ENCODE assay signal across 18 mouse cellular contexts in genomic region chr5:113776128-113776895, GRCm38 (mm10). TPM values are rescaled to one million over a fixed set of nuclear protein-coding genes. Genes with fewer than 3 reads are reported as not detected.
DNase-seq lines count a peak whose midpoint lies in the region; ATAC-seq and TF ChIP-seq lines count a peak whose summit lies in the region.
"Had no signal": no experiment of that assay in that cellular context is flagged by ENCODE, and none has a peak within 500 bp of the region (broad histone marks: within the 10 kb centered on the region; RNA-seq: fewer than 3 reads in every experiment).

No protein-coding gene starts in this region.

- H3K27me3 ChIP-seq in limb, embryonic 10.5 days (ENCODE audit: low read depth, poor library complexity, severe bottlenecking) = no peaks in the 10 kb centered on the region
- H3K27me3 ChIP-seq in small intestine, adult 2 months (ENCODE audit: control insufficient read depth, insufficient read depth, low read length) = no peaks in the 10 kb centered on the region
- no peaks in the 10 kb centered on the region for H3K27me3 ChIP-seq in forebrain, embryonic 11.5 days (ENCODE audit: control insufficient read depth, insufficient read depth, low read length)
- H3K27me3 ChIP-seq: forebrain, embryonic 13.5 days; stomach, embryonic 15.5 days had no signal

- no peak for ATAC-seq in forebrain, embryonic 11.5 days (replicated peaks; ENCODE audit: low FRiP score)
- ATAC-seq: forebrain, embryonic 13.5 days; intestine, embryonic 16.5 days had no signal

- no peaks in the 10 kb centered on the region for H3K9me3 ChIP-seq in limb, embryonic 10.5 days (replicated peaks)
- H3K9me3 ChIP-seq in forebrain, embryonic 11.5 days (ENCODE audit: control insufficient read depth, low read length) = no peaks in the 10 kb centered on the region
- H3K9me3 ChIP-seq: forebrain, embryonic 13.5 days; heart, embryonic 10.5 days; stomach, embryonic 15.5 days had no signal

- no peak for TF ChIP-seq CTCF in small intestine, adult 2 months (IDR thresholded peaks at IDR 0.05; ENCODE audit: extremely low read depth, insufficient read length, insufficient replicate concordance, low read depth, low read length)

- TF ChIP-seq POLR2A in small intestine, adult 2 months (IDR thresholded peaks at IDR 0.05; ENCODE audit: low read depth, low read length) = no peak

- WGBS in limb, embryonic 10.5 days = 93% methylated on average over 15 of the region's 15 CpGs
- WGBS in small intestine, adult 2 months = 69% methylated on average over 15 of the region's 15 CpGs
- 93% methylated on average over 15 of the region's 15 CpGs for WGBS in forebrain, embryonic 11.5 days

- peak; percentile 56 to 65 for DNase-seq in kidney, adult 8-10 months
- no peak for DNase-seq in kidney, postnatal 4 days
- peak; percentile 51 to 68 for DNase-seq in spleen, postnatal 36 days (ENCODE audit: low spot score in 2 of 2)
- DNase-seq in spleen, postnatal 14 days (ENCODE audit: low spot score in 2 of 2) = no peak
- no peak for DNase-seq in limb, embryonic 10.5 days (ENCODE audit: low spot score)
- no peak for DNase-seq in cerebellum, postnatal 14 days
- DNase-seq in forebrain, embryonic 11.5 days (ENCODE audit: low spot score) = no peak
- DNase-seq: cerebellum, postnatal 25 days; left cerebral cortex, postnatal 4 days; lung, postnatal 10 days had no signal

- peaks cover 18% of the 10 kb centered on the region for H3K4me1 ChIP-seq in limb, embryonic 10.5 days
- H3K4me1 ChIP-seq in small intestine, adult 2 months (ENCODE audit: control insufficient read depth, insufficient read depth, insufficient read length, low read length) = peaks cover 12% of the 10 kb centered on the region; the same call in 1 of the 2 replicates
- H3K4me1 ChIP-seq in forebrain, embryonic 11.5 days (replicated peaks; ENCODE audit: control insufficient read depth, insufficient read depth, low read length) = no peaks in the 10 kb centered on the region

- no peak overlapping the region for H3K4me3 ChIP-seq in limb, embryonic 10.5 days
- H3K4me3 ChIP-seq in small intestine, adult 2 months (ENCODE audit: low read depth, low read length) = no peak overlapping the region
- H3K4me3 ChIP-seq in forebrain, embryonic 11.5 days (ENCODE audit: low read depth, low read length) = no peak overlapping the region
- H3K4me3 ChIP-seq: forebrain, embryonic 13.5 days; heart, embryonic 10.5 days; hindbrain, embryonic 10.5 days; stomach, embryonic 15.5 days had no signal

- no peak overlapping the region for H3K4me2 ChIP-seq in forebrain, embryonic 11.5 days (ENCODE audit: low read depth, low read length, severe bottlenecking)
- H3K4me2 ChIP-seq: forebrain, embryonic 13.5 days; stomach, embryonic 15.5 days had no signal

- peak overlapping the region; percentile 19; the same call in 1 of the 2 replicates for H3K27ac ChIP-seq in limb, embryonic 10.5 days
- H3K27ac ChIP-seq in small intestine, adult 2 months (ENCODE audit: insufficient read depth, low read depth, low read length) = peak overlapping the region; percentile 62
- no peak overlapping the region for H3K27ac ChIP-seq in forebrain, embryonic 11.5 days (ENCODE audit: low read depth, low read length)
- H3K27ac ChIP-seq: forebrain, embryonic 13.5 days; heart, embryonic 10.5 days; hindbrain, embryonic 10.5 days; stomach, embryonic 15.5 days had no signal

- H3K9ac ChIP-seq in forebrain, embryonic 11.5 days (ENCODE audit: low read length) = no peak overlapping the region
- H3K9ac ChIP-seq: forebrain, embryonic 13.5 days; stomach, embryonic 15.5 days had no signal

- peaks cover 46% of the 10 kb centered on the region for H3K36me3 ChIP-seq in limb, embryonic 10.5 days
- H3K36me3 ChIP-seq in small intestine, adult 2 months (ENCODE audit: control insufficient read depth, insufficient read depth, low read length) = peaks cover 33% of the 10 kb centered on the region
- H3K36me3 ChIP-seq in forebrain, embryonic 11.5 days (ENCODE audit: control insufficient read depth, insufficient read depth, low read length) = peaks cover 7% of the 10 kb centered on the region; the same call in 1 of the 2 replicates

RNA-seq across cellular contexts. Expression of gene Iscu, which starts 3.8 kb away (rescaled TPM):
- 106 and 112 TPM in 2 replicates for polyA plus RNA-seq in limb, embryonic 10.5 days (2016; fragmentation: Nextera tagmentation; extraction: Ambion mirVana)
- polyA plus RNA-seq in small intestine, adult 2 months (2012; rRNA removed) = 31.2 and 57.5 TPM in 2 replicates
- polyA plus RNA-seq in forebrain, embryonic 11.5 days (2014; fragmentation: Nextera tagmentation; extraction: Ambion mirVana) = 99.4 and 105 TPM in 2 replicates

RNA-seq across cellular contexts. Expression of gene Sart3, which starts 4.0 kb away (rescaled TPM):
- polyA plus RNA-seq in limb, embryonic 10.5 days (2016; fragmentation: Nextera tagmentation; extraction: Ambion mirVana) = 90.9 and 100 TPM in 2 replicates
- polyA plus RNA-seq in small intestine, adult 2 months (2012; rRNA removed) = 9.3 and 10.7 TPM in 2 replicates
- 77.5 and 81.8 TPM in 2 replicates for polyA plus RNA-seq in forebrain, embryonic 11.5 days (2014; fragmentation: Nextera tagmentation; extraction: Ambion mirVana)

RNA-seq across cellular contexts. Expression of gene Tmem119, which starts 24.0 kb away (rescaled TPM):
- 159 and 218 TPM in 2 replicates for polyA plus RNA-seq in limb, embryonic 10.5 days (2016; fragmentation: Nextera tagmentation; extraction: Ambion mirVana)
- polyA plus RNA-seq in small intestine, adult 2 months (2012; rRNA removed) = 10.1 and 13.5 TPM in 2 replicates
- polyA plus RNA-seq in forebrain, embryonic 11.5 days (2014; fragmentation: Nextera tagmentation; extraction: Ambion mirVana) = 11.6 and 14.5 TPM in 2 replicates

RNA-seq across cellular contexts. Expression of gene Ficd, which starts 40.7 kb away (rescaled TPM):
- polyA plus RNA-seq in limb, embryonic 10.5 days (2016; fragmentation: Nextera tagmentation; extraction: Ambion mirVana) = 3.3 and 3.4 TPM in 2 replicates
- 4.1 and 4.7 TPM in 2 replicates for polyA plus RNA-seq in small intestine, adult 2 months (2012; rRNA removed)
- polyA plus RNA-seq in forebrain, embryonic 11.5 days (2014; fragmentation: Nextera tagmentation; extraction: Ambion mirVana) = 3.4 and 4.6 TPM in 2 replicates

RNA-seq across cellular contexts. Expression of gene 1700069L16Rik, which starts 51.7 kb away (rescaled TPM):
- not detected in 2 replicates for polyA plus RNA-seq in limb, embryonic 10.5 days (2016; fragmentation: Nextera tagmentation; extraction: Ambion mirVana)
- polyA plus RNA-seq in small intestine, adult 2 months (2012; rRNA removed) = not detected in 2 replicates
- polyA plus RNA-seq in forebrain, embryonic 11.5 days (2014; fragmentation: Nextera tagmentation; extraction: Ambion mirVana) = not detected in 2 replicates
- polyA plus RNA-seq: embryonic facial prominence, embryonic 14.5 days; forebrain, embryonic 13.5 days; heart, embryonic 10.5 days; hindbrain, embryonic 10.5 days; intestine, embryonic 16.5 days; stomach, embryonic 15.5 days; urinary bladder, adult 2 months had no signal

Comparison
In these comparisons a context has a peak if more than half of its experiments do, and no peak if none do; other contexts are left out.
1. DNase-seq: peak in kidney, adult 8-10 months (2 of 2) and spleen, postnatal 36 days (2 of 2); none in kidney, postnatal 4 days (0 of 2), spleen, postnatal 14 days (0 of 2), limb, embryonic 10.5 days (single experiment), cerebellum, postnatal 14 days (0 of 2) and forebrain, embryonic 11.5 days (single experiment).
2. RNA of gene Tmem119, which starts 24.0 kb away (polyA plus RNA-seq): 159 to 218 TPM in limb, embryonic 10.5 days; 10.1 to 13.5 TPM in small intestine, adult 2 months and 11.6 to 14.5 TPM in forebrain, embryonic 11.5 days; every median in the first group is over 10 times any median in the second.